Mouse (Mus musculus) midbrain, embryonic 11.5 days (tissue): ENCODE results near the gene Eral1. TPM values are rescaled to one million over a fixed set of nuclear protein-coding genes. Genes with fewer than 3 reads are reported as not detected.

Source experiments
- ATAC-seq: fragments of 200-750 bp; cut with Nextera tagmentation; 2 replicates; pipeline ENCODE4 v1.8.0; 2017; ENCODE audit warnings: moderate TSS enrichment, moderate library complexity; ENCODE audit not compliant: low FRiP score
- DNase-seq: peaks from one replicate; pipeline ENCODE4 v3.0.0; 2015; ENCODE audit warnings: low spot score; ENCODE audit errors: missing footprints
- H3K27ac ChIP-seq: fragments of 300-500 bp; sonication (generic); 2 replicates; pipeline ENCODE4 v1.5.1; 2014; ENCODE audit warnings: low read depth, low read length
- H3K27me3 ChIP-seq: fragments of 300-500 bp; sonication (generic); 2 replicates; pipeline ENCODE4 v1.6.1; 2014; ENCODE audit warnings: mild to moderate bottlenecking, low read length, moderate library complexity, mixed read lengths; ENCODE audit not compliant: control insufficient read depth, insufficient read depth
- H3K36me3 ChIP-seq: fragments of 300-500 bp; sonication (generic); 2 replicates; pipeline ENCODE4 v1.6.1; 2014; ENCODE audit warnings: mild to moderate bottlenecking, low read length, moderate library complexity, mixed read lengths; ENCODE audit not compliant: control insufficient read depth, insufficient read depth
- H3K4me1 ChIP-seq: fragments of 300-500 bp; sonication (generic); 2 replicates; pipeline ENCODE4 v1.6.1; 2014; ENCODE audit warnings: low read length; ENCODE audit not compliant: control insufficient read depth, insufficient read depth
- H3K4me2 ChIP-seq: fragments of 300-500 bp; sonication (generic); 2 replicates; pipeline ENCODE4 v1.6.1; 2014; ENCODE audit warnings: mild to moderate bottlenecking, moderate library complexity
- H3K4me3 ChIP-seq: fragments of 300-500 bp; sonication (generic); 2 replicates; pipeline ENCODE4 v1.5.1; 2014; ENCODE audit warnings: low read depth, low read length
- H3K9ac ChIP-seq: fragments of 300-500 bp; sonication (generic); 2 replicates; pipeline ENCODE4 v1.6.1; 2014; ENCODE audit warnings: low read length
- H3K9me3 ChIP-seq: fragments of 300-500 bp; sonication (generic); 2 replicates; pipeline ENCODE4 v1.6.1; 2016; ENCODE audit warnings: low read length; ENCODE audit not compliant: control insufficient read depth
- WGBS: fragments of 180-500 bp; shearing (Covaris S2); extraction: QIAGEN DNeasy Blood & Tissue Kit; methylation state at CpG from one replicate; pipeline ENCODE4 v1.1.7; 2014; 5-methylcytosine and 5-hydroxymethylcytosine counted together
- polyA plus RNA-seq: library from polyadenylated mRNA; unstranded; fragments of >200 nt; fragmentation: Nextera tagmentation; extraction: Ambion mirVana; gene quantifications from 2 replicates; pipeline ENCODE4 v1.2.1, GENCODE M21; 2014

Gene Eral1
- polyA plus RNA-seq, 1 experiment from 2014 or later: 39.0 TPM

DNA sequence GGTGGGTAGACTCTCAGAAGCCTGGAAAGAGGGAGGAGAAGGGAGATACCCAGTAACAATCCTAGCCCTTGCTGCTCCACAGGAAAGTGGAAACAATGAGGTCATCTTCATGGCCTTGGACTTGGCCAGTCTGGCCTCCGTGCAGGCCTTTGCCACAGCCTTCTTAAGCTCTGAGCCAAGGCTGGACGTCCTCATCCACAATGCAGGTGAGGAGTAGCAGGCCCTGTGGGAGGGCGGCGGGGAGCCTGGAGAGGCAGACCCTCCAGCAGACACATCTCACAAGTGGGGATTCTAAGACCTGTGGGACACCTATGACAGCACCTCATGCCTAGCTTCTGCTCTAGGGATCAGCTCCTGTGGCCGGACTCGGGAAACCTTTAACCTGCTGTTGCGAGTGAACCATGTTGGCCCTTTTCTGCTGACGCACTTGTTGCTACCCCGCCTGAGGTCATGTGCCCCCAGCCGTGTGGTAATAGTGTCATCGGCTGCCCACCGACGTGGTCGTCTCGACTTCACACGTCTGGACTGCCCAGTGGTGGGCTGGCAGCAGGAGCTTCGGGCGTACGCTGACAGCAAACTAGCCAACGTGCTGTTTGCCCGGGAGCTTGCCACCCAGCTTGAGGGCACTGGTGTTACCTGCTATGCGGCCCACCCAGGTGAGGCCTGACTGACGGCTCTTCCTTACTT lies 46.1 kb downstream of the Eral1 start:
- Histone ChIP-seq H3K4me3 (no peak overlapping the region), H3K27me3 (no peaks in the 10 kb centered on the region), H3K27ac (no peak overlapping the region), H3K36me3 (peaks cover 4% of the 10 kb centered on the region; the same call in 1 of the 2 replicates), H3K9me3 (no peaks in the 10 kb centered on the region), H3K9ac (no peak overlapping the region), H3K4me2 (no peak overlapping the region), H3K4me1 (peaks cover 19% of the 10 kb centered on the region)
- ATAC-seq: no peak
- 95% methylated on average over 23 of the region's 23 CpGs for WGBS
- no peak for DNase-seq

DNA sequence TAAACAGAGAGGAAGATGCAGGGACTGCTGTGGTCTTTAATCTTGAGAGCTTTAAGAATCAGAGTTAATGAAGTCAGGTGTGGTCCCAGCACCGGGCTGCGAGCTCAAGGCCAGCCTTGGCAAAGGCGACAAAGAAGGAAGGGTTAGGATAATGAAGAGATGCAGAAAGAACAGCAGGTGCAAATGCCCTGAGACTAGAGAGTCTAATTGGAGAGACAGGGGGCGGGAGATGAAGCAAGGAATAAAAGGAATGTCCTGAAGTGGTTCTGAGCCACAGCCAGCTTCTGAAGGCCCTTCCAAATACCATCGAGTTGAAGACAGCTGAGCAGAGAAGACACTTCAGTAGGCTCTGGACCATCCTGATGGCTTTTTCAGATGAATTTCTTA lies 47.4 kb downstream of the Eral1 start:
- DNase-seq: peak; percentile 85
- Histone ChIP-seq H3K27me3 (no peaks in the 10 kb centered on the region), H3K27ac (peak overlapping the region; percentile 79; the same call in 1 of the 2 replicates), H3K4me2 (peak overlapping the region; percentile 91), H3K4me1 (peaks cover 12% of the 10 kb centered on the region), H3K36me3 (peaks cover 12% of the 10 kb centered on the region; the same call in 1 of the 2 replicates), H3K9ac (peak overlapping the region; percentile 82), H3K4me3 (peak overlapping the region; percentile 68), H3K9me3 (no peaks in the 10 kb centered on the region)
- no peak for ATAC-seq
- WGBS: 9% methylated on average over 5 of the region's 5 CpGs

DNA sequence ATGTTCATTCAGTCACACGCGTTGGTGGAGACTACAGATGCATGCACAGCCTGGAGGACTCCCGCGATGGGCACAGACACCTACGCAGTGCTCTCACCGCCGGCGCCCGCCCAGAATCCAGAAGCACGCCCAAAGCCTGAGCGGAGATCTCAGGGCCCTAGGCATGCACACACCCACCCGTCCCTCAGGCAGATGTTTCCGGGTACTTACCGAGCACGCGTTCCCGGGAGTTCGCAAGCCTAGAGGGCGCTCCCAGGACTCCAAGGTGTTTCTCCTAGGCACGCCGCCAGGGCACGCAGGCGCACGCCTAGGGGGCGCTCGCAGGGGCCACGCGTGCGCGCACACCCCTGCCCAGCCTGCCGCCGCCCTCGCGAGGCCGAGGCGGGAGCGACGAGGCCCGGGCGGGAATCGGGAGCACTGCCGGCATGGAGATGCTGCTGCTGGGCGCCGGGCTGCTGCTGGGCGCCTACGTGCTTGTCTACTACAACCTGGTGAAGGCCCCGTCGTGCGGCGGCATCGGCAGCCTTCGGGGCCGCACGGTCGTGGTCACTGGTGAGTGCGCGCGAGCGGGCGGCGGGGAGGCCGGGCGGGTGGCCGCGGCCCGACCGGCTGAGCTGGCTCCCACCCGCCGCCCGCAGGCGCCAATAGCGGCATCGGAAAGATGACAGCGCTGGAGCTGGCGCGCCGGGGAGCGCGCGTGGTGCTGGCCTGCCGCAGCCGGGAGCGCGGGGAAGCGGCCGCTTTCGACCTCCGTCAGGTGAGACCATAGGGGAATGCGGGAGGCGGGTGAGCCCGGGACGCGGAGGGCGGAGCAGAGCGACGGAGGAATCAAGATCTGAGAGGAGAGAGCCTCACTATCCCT lies 48.0 kb downstream of the Eral1 start, which contains the start of gene Dhrs13:
Gene Dhrs13, plus strand, starts transcription at position 334 of the 862 bp plus-strand sequence.
- Histone ChIP-seq H3K9me3 (no peaks in the 10 kb centered on the region), H3K4me1 (peaks cover 9% of the 10 kb centered on the region; the same call in 1 of the 2 replicates), H3K4me3 (peak within 1 kb of the TSS; percentile 68), H3K27ac (peak within 1 kb of the TSS; percentile 79), H3K9ac (peak within 1 kb of the TSS; percentile 82), H3K36me3 (peaks cover 16% of the 10 kb centered on the region; the same call in 1 of the 2 replicates), H3K27me3 (no peaks in the 10 kb centered on the region), H3K4me2 (peak within 1 kb of the TSS; percentile 91)
- peak; percentile 94 for ATAC-seq
- peak; percentile 99 for DNase-seq
- under 1% methylated on average over 96 of the region's 96 CpGs for WGBS

DNA sequence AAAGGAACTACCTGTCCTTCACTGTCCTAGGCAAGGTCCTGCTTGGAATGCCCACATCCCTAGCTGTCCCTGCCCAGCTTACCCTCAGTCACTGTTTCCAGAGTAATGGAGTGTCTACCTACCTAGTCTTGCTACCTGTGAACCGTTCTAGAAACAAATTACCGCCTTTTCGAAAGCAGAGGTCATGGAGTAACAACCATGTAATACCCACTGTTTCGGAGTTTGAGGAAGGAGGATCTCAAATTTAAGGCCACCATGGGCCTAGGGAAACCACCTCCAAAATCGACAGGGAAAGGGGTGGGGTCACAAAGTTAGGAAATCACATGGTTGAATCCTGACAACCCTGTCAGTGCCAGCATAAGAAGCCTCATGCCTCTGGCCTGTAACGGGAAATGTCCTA lies 48.8 kb downstream of the Eral1 start:
- peak overlapping the region; percentile 91; the same call in 1 of the 2 replicates for H3K4me2 ChIP-seq
- no peak overlapping the region for H3K27ac ChIP-seq
- no peak for ATAC-seq
- no peak for DNase-seq
- H3K27me3 ChIP-seq: no peaks in the 10 kb centered on the region
- no peaks in the 10 kb centered on the region for H3K9me3 ChIP-seq
- 0 out of 2 replicates have a peak overlapping the region, but pooled peaks have one; percentile 7 for H3K9ac ChIP-seq
- peaks cover 9% of the 10 kb centered on the region; the same call in 1 of the 2 replicates for H3K4me1 ChIP-seq
- peak overlapping the region; percentile 68; the same call in 1 of the 2 replicates for H3K4me3 ChIP-seq
- H3K36me3 ChIP-seq: peaks cover 20% of the 10 kb centered on the region; the same call in 1 of the 2 replicates
- WGBS: 44% methylated on average over 6 of the region's 6 CpGs

DNA sequence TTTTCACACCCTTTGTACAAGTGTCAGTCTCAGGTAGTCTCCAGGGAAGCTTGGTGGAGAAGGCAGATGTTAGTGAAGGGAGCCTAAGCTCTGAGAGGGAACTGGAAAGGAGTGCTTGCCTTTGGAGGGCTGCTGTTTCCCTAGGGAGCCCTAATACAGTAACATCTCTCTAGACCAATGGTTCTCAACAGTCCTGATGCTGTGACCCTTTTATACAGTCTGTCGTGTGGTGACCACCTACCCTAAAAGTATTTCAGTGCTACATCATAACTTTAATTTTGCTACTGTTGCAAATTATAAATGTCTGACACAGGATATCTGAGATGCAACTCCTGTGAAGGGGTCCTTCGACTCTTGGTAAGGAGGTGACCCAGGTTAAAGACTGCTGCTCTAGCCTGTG lies 49.6 kb downstream of the Eral1 start:
- H3K4me1 ChIP-seq: peaks cover 9% of the 10 kb centered on the region; the same call in 1 of the 2 replicates
- H3K36me3 ChIP-seq: peaks cover 23% of the 10 kb centered on the region
- no peaks in the 10 kb centered on the region for H3K27me3 ChIP-seq
- no peak overlapping the region for H3K4me3 ChIP-seq
- H3K9me3 ChIP-seq: no peaks in the 10 kb centered on the region
- H3K9ac ChIP-seq: no peak overlapping the region
- DNase-seq (no peak), ATAC-seq (no peak)
- H3K4me2 ChIP-seq: no peak overlapping the region
- no peak overlapping the region for H3K27ac ChIP-seq
- 80% methylated on average over 2 of the region's 2 CpGs for WGBS

DNA sequence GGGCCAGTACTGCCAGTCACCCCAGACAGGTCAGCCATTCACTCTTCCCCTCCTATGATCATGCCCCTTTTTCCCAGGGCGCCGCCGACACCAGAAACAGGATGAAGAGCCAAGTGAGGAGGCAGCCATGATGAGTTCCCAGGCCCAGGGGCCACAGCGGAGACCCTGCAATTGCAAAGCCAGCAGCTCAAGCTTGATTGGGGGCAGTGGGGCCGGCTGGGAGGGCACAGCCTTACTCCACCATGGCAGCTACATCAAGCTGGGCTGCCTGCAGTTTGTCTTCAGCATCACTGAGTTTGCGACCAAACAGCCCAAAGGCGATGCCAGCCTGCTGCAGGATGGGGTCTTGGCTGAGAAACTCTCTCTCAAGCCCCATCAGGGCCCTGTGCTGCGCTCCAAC lies 50.9 kb downstream of the Eral1 start:
- H3K27ac ChIP-seq: no peak overlapping the region
- H3K27me3 ChIP-seq: no peaks in the 10 kb centered on the region
- ATAC-seq (no peak), DNase-seq (no peak)
- 90% methylated on average over 8 of the region's 8 CpGs for WGBS
- no peaks in the 10 kb centered on the region for H3K9me3 ChIP-seq
- H3K36me3 ChIP-seq: peaks cover 28% of the 10 kb centered on the region
- H3K4me2 ChIP-seq: no peak overlapping the region
- peaks cover 9% of the 10 kb centered on the region; the same call in 1 of the 2 replicates for H3K4me1 ChIP-seq
- no peak overlapping the region for H3K9ac ChIP-seq
- H3K4me3 ChIP-seq: no peak overlapping the region

DNA sequence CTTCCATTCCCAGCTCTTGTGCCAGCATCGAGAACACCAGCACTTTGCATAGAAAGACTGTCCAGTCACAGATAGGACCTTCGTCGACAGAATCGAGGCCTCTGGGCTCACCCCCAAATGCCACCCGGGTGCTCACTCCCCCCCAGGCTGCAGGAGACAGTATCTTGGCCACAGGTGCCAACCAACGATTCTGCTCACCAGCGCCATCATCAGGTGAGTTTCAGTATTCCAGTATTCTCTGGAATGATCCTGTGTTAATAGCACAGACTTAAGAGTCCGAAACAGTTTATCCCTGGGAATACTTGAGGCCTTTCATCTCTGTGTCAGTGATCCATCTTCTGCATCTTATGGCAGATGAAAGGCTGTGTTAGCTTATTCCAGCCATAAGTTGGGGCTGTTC lies 56.6 kb downstream of the Eral1 start:
- DNase-seq: peak; percentile 95
- WGBS: 84% methylated on average over 8 of the region's 8 CpGs

More for the DNA sequence above, 56.6 kb downstream of the Eral1 start:
- H3K36me3 ChIP-seq: peaks cover 50% of the 10 kb centered on the region
- H3K27ac ChIP-seq: no peak overlapping the region
- ATAC-seq: no peak
- H3K9ac ChIP-seq: no peak overlapping the region
- no peaks in the 10 kb centered on the region for H3K4me1 ChIP-seq
- H3K4me2 ChIP-seq: no peak overlapping the region
- no peak overlapping the region for H3K4me3 ChIP-seq
- H3K27me3 ChIP-seq: no peaks in the 10 kb centered on the region
- no peaks in the 10 kb centered on the region for H3K9me3 ChIP-seq
